Mouse (Mus musculus) retina, embryonic 14.5 days (tissue): ENCODE measurements around the gene Emc7.

Experiments
- DNase-seq: peaks from one replicate; pipeline ENCODE4 v3.0.0-alpha.2; 2015; ENCODE audit warnings: low spot score

Emc7 gene

DNA sequence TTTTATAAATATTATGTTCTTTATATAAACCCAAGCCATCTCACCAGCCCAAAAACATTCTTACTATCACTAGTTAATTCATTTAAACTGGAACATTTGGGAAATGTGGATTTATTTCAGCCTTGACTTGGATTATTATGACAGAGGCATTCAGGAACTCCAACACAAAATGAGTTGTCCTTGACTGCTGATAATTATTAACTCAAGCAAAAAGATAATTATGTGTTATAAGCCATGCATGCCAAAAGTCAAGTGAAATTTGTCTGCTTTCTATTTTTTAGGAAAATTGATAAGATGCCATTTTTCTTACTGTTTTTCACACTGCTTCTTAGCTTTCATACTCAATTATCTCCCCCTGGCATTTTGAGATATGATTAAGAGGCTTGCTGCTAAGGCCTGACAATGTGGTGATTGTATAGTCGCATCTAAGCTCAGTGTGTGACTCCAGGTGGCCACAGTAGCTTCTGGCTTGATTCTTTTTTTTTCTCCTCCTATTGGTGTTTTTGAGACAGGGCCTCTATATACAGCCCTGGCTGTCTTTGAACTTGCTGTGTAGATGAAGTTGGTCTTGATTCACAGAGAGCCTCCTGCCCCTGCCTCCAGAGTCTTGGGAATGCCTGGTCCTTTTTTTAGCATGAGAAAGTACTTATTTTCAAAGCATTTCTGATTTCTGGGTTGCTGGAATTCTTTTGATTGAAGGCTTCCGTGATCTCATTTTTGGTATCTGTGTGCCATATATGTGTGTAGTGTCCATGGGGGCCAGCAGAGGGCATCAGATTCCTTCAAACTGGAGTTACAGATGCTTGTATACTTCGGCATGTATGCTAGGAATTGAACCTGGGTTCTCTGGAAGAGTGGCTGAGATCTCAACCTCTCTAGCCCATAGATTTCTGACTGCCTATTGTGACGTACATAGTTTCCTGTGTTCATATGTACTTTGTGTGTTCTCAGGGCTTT lies 66.0 kb downstream of the Emc7 start:
- no peak for DNase-seq
